Mouse (Mus musculus): ENCODE measurements around the gene Ppp4r1. TPM values are rescaled to one million over a fixed set of nuclear protein-coding genes. Genes with fewer than 3 reads are reported as not detected.

Gene Ppp4r1
- total RNA-seq, 2 experiments from 2014 or later, result 12.0 to 24.7 TPM

GRCm38 (mm10) chr17:65770982-65771915, 11.1 kb upstream of the Ppp4r1 start:
- no peak for ATAC-seq (replicated peaks; ENCODE audit: low FRiP score, poor library complexity, severe bottlenecking)

DNA sequence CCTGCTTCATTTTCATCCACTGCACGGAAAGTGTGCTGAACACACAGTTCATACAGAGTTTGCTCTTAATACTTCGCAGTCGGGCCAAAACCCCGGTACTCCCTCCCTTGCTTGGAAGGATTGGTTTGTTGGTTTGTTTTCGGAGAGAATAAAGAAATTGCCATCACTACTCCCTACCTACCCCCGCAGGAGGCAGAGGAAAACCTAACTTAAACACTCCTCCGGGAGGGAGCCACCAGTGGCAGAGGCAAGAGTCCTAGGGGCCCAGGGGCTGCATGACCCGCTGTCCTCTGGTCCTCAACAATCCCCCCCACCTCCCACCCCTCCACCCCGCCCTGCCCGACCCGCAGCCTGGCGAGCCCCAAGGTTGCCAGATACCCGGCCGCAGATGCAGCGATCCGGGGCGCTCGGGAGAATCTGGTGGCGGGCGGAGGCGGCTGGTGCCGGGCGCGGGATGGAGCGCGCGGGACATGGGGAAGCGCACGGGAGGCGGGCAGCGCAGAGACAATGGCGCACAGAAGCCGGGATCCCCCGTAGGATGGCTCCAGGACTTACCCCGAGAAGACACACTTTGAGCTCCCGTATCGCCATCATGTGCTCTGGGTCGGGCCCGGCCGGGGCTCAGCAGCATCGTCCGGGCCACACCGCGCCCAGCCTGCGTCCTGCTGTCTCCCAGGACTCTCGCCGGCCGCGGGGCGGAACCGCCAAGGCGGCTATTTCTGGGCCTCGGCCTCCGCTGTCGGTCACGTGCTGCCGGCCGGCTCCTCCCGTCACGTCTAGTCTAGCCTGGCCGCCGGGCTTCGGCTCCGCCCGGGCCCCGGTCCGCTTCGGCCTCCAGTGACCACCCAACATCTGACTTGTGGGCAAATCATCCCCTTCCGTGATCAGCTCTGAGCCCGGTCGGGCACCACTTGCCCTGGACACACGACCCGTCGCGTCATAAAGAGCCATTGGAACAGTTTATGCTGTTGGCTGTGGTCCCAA, 10.1 kb upstream of the Ppp4r1 start, which contains the start of gene Rab31:
TSS of gene Rab31 (minus strand) at position 802 of the 984 bp plus-strand sequence.
- 0 out of 2 replicates have a peak, but pooled peaks have one; percentile 16 for ATAC-seq (replicated peaks; ENCODE audit: low FRiP score, poor library complexity, severe bottlenecking)

GRCm38 (mm10) chr17:65773617-65774016, 8.8 kb upstream of the Ppp4r1 start:
- no peak for ATAC-seq (replicated peaks; ENCODE audit: low FRiP score, poor library complexity, severe bottlenecking)

- ATAC-seq (replicated peaks; ENCODE audit: low FRiP score, poor library complexity, severe bottlenecking), result no peak
Measured at GRCm38 (mm10) chr17:65774439-65774838, 7.9 kb upstream of the Ppp4r1 start.

DNA sequence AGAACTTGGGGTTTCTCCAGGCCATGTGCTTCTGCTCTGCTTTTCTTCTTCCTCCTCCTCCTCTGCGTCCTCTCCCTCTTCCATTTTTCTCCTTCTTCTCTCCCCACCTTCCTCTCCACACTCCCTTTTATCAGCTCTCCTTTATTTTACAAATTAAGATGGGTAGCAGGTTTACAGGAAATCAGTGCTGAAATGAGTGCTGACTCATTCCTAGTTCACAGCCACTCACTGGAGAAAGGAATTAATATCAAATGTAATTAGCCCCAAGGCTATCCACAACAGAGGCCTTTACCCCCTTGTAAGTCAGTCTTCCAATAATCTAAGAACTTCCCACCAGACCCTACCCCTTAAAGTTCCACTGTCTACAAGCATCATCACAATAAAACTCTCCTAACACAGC, 6.1 kb upstream of the Ppp4r1 start:
- no peak for ATAC-seq (replicated peaks; ENCODE audit: low FRiP score, poor library complexity, severe bottlenecking)

- no peak for ATAC-seq (replicated peaks; ENCODE audit: low FRiP score, poor library complexity, severe bottlenecking)
Measured at GRCm38 (mm10) chr17:65777461-65777860, 4.9 kb upstream of the Ppp4r1 start.

DNA sequence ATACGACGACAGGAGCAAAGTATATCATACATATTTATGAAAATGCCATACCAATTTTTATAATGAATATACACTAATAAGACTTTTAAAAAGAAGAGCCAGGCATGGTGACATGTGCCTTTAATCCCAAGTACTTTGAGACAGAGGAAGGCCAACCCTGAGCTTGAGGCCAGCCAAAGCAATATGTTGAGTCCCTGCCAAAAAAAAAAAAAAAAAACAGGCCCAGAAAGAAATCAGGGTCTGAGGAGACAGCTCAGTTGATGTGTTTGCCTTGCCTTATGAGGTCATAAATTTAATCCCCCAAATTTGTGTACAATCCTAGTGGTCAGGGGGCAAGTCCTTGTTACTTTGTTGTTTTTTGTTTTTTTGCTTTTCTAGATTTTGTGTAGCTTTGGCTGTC, 1.4 kb upstream of the Ppp4r1 start:
- no peak for ATAC-seq (replicated peaks; ENCODE audit: low FRiP score, poor library complexity, severe bottlenecking)

- no peak; the same call in 1 of the 2 replicates for ATAC-seq (replicated peaks; ENCODE audit: low FRiP score, poor library complexity, severe bottlenecking)
Measured at GRCm38 (mm10) chr17:65783182-65784161, 1.1 kb downstream of the Ppp4r1 start.

GRCm38 (mm10) chr17:65784610-65785140, 2.3 kb downstream of the Ppp4r1 start:
- no peak for ATAC-seq (replicated peaks; ENCODE audit: low FRiP score, poor library complexity, severe bottlenecking)

DNA sequence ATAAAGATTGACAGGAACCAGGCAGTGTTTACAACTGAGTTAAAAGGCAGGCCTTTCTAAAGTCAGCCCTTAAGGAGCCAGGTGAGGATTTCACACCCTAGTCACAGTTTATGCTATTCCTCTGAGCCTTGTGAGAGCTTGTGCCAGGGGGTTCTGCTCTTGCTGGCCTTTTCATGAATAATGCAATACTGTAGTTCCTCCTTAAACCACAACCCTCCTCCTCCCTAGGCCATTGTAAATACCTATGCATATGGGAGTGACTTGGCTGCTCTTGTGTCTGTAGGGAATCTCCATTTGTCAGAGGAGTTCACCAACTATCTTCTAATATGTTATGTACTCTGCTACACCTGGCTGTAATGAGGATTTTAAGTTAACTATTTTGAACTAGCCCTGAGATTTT, 3.3 kb downstream of the Ppp4r1 start:
- ATAC-seq (replicated peaks; ENCODE audit: low FRiP score, poor library complexity, severe bottlenecking), result no peak

- ATAC-seq (replicated peaks; ENCODE audit: low FRiP score, poor library complexity, severe bottlenecking), result no peak
Measured at GRCm38 (mm10) chr17:65786225-65786624, 3.9 kb downstream of the Ppp4r1 start.

DNA sequence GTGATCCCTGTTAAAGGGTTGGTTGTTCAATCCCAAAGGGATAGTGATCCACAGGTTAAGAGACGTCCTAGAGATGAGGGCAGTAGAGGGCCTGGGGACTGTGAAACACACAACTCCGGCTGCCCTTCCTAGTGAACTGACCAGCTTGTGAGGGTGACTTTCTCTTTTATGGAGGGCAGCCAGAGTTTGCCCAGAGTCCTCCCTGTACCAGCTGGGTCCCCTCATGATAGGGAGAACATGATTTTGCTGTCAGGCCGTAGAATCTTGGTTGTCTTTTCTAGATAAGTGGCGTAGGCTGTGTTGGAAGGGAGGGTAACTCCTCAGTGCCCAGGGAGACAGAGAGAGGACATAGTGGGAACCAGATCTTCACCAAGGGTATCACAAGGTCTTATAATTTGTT, 4.9 kb downstream of the Ppp4r1 start:
- no peak for ATAC-seq (replicated peaks; ENCODE audit: low FRiP score, poor library complexity, severe bottlenecking)

DNA sequence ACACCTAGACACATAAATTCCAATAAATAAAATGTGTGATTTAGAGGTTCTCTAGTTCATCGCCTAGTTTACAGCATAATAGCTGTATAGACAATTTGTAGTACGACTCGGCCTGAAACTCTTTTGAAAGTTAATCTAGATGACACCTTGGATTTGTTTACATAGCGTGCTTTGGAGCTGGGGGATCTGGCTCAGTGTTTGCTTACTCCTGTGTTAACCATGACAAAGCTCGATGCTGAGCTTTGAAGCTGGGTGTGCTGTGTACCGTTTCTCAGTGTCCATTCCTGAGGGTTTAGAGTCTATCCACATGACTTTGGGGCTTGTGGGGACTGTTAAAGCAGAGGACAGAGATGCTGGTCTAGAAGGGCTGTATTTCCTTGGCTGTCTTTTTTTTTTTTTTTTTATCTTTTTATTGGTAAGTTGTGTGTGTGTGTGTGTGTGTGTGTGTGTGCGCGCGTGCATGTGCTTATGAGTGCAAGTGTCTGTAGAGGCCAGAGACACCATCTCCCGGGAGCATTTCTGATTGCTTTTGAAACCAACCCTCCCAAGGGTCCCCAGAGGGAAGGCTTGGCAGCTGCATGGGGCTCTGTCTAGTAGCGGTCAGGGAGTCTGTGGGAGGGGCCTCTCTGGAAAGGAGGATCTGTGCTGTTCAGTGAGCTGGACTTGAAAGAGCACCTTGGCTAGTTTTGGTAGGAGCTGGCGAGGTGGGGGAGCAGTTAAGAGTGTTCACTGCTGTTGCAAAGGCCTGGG, 6.3 kb downstream of the Ppp4r1 start:
- ATAC-seq (replicated peaks; ENCODE audit: low FRiP score, poor library complexity, severe bottlenecking), result no peak

GRCm38 (mm10) chr17:65789576-65789975, 7.2 kb downstream of the Ppp4r1 start:
- ATAC-seq (replicated peaks; ENCODE audit: low FRiP score, poor library complexity, severe bottlenecking), result no peak

- ATAC-seq (replicated peaks; ENCODE audit: low FRiP score, poor library complexity, severe bottlenecking), result no peak
Measured at GRCm38 (mm10) chr17:65791161-65791560, 8.8 kb downstream of the Ppp4r1 start.

GRCm38 (mm10) chr17:65793307-65793930, 11.0 kb downstream of the Ppp4r1 start:
- ATAC-seq (replicated peaks; ENCODE audit: low FRiP score, poor library complexity, severe bottlenecking), result no peak

DNA sequence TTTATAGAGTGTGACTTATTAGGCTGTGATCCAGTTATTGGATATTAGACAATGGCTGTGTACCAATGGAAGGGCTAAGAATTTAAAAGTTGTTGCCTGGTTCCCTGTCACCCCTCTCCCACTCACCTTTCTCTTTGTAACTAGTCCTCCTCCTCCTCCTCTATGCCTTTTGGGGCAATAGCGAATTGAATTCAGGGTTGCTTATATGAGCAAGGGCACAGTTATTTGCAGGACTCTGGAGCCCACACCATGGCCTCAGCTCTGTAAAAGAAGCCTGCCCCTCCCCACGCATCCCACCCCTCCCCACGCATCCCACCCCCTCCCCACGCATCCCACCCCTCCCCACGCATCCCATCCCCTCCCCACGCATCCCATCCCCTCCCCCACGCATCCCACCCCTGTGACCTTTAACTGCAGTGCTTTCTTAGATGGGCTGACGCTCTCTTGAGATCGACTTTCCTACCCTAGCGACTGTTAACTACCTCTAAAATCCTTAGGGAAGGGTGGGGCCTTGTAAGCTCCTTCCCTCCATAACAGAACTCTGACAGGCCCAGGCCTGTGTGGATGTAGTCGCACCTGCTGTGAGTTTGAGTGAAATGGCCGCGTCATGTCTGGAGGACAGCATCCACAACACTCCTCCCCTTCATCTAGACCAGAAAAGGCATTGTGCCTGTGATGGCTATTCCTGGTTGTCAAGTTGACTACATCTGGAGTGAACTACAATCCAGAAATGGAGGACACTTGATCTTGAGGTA, 11.9 kb downstream of the Ppp4r1 start:
- ATAC-seq (replicated peaks; ENCODE audit: low FRiP score, poor library complexity, severe bottlenecking), result no peak
